Mouse (Mus musculus) regulatory T cell (primary cell): ENCODE measurements around the gene Zcchc13.
"Not testable (repeated sequence)": the region's sequence is repeated elsewhere in the genome, so short reads cannot be mapped to it uniquely, and the experiment has no call there.

Experiments
- in situ Hi-C: fragments of 300-600 bp; cut with MboI, MseI; formaldehyde crosslinking; loops from one replicate; pipeline ENCODE4 v1.15.1; 2025; ENCODE audit warnings: high pct_unique_total_duplicates

Zcchc13 gene

GRCm38 (mm10) chrX:103636021-103636420 lies 5.6 kb downstream of the Zcchc13 start:
- in situ Hi-C loops = no loop called here

- in situ Hi-C loops = no loop called here
These were observed 8.2 kb downstream of the Zcchc13 start for GRCm38 (mm10) chrX:103638566-103638965.

GRCm38 (mm10) chrX:103644301-103644700 lies 13.9 kb downstream of the Zcchc13 start:
- in situ Hi-C loops = no loop called here

GRCm38 (mm10) chrX:103652048-103652447 lies 21.7 kb downstream of the Zcchc13 start:
- in situ Hi-C loops = loop anchor here (5.0 kb wide), 1 partner anchor 35 kb away; no protein-coding TSS in a partner anchor

- in situ Hi-C loops = loop anchor here (5.0 kb wide), 1 partner anchor 34 kb away; no protein-coding TSS in a partner anchor
These were observed 22.6 kb downstream of the Zcchc13 start for GRCm38 (mm10) chrX:103653021-103653420.

- in situ Hi-C loops = loop anchor here (5.0 kb wide), 1 partner anchor 83 kb away; no protein-coding TSS in a partner anchor
These were observed 28.6 kb downstream of the Zcchc13 start for GRCm38 (mm10) chrX:103658985-103659384.

- in situ Hi-C loops = not testable (repeated sequence)
These were observed 34.1 kb downstream of the Zcchc13 start for GRCm38 (mm10) chrX:103664445-103664844.

GRCm38 (mm10) chrX:103670245-103670644 lies 39.9 kb downstream of the Zcchc13 start:
- in situ Hi-C loops = no loop called here

- in situ Hi-C loops = no loop called here
These were observed 43.4 kb downstream of the Zcchc13 start for GRCm38 (mm10) chrX:103673761-103674160.

GRCm38 (mm10) chrX:103674674-103675073 lies 44.3 kb downstream of the Zcchc13 start:
- in situ Hi-C loops = no loop called here
